Mouse (Mus musculus): ENCODE results near the gene Gpi1.
A peak's percentile ranks its signal among the peaks of the same experiment; 100 is the strongest.
"Not testable (repeated sequence)": the region's sequence is repeated elsewhere in the genome, so short reads cannot be mapped to it uniquely, and the experiment has no call there.

Gpi1 gene

DNA sequence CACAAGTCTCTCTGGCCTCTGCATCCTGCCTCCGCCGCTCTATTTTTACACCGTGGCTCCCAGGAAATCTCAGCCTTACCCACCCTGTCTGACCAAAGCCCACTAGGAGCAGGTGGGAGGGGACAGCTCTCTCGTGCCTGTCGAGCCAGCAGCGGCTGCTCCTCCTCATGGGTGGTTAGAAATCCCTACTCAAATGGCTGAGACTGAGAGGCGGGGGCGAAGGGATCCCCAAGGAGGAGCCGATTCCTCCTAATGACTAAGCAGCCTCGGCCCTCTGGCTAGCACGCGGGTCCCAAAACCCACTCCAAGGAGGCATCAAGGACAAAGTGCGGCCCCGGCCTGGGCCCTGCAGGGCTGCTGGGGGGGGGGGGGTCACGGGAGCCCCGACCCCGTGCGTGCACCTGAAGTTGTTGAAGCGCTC, 435 bp downstream of the Gpi1 start:
- ATAC-seq (ENCODE audit: low TSS enrichment) = peak; percentile 21; the same call in 1 of the 2 replicates

DNA sequence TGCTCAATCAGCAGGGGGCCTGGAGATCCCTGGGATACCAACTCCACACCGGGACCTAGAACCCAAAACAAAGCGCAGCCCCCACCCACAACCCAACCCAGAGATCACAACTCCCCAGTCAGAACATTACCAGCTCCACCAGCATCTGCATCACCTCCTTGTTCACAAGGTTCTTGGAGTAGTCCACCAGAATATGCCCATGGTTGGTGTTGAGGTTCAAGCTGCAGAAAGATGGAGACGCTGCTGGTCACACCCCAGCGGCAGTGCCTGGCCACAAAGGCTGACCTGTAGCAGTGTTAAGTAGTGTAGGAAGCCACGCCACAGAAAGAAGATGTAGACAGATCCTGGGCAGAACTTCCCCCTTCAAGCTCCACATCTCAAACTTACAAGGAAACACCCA, 983 bp downstream of the Gpi1 start:
- no peak for ATAC-seq (ENCODE audit: low TSS enrichment)

GRCm38 (mm10) chr7:34228641-34229040, 1.5 kb downstream of the Gpi1 start:
- no peak for ATAC-seq (ENCODE audit: low TSS enrichment)

GRCm38 (mm10) chr7:34226846-34227245, 3.3 kb downstream of the Gpi1 start:
- ATAC-seq (ENCODE audit: low TSS enrichment) = no peak

- ATAC-seq (ENCODE audit: low TSS enrichment) = peak; percentile 53
Observed at GRCm38 (mm10) chr7:34226086-34226485, 4.0 kb downstream of the Gpi1 start.

DNA sequence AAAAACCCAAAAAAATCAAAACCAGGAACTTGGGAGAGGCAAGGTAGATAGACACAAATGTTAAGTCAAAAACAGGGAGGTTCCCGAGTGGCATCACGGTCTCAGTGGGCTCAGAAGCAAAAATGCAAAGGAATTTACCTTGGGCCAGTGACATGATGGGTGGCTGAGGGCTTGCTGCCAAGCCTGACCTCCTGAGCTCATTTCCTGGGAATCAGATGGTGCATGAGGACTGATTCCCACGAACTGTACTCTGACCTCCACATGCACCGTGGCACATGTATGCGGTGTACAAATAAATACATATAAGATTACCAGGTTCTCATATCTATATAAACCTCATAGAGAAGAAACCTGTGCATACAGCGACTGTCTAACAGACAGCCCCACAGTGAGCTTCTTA, 5.8 kb downstream of the Gpi1 start:
- no peak for ATAC-seq (ENCODE audit: low TSS enrichment)

- no peak for ATAC-seq (ENCODE audit: low TSS enrichment)
Observed at GRCm38 (mm10) chr7:34222340-34222739, 7.8 kb downstream of the Gpi1 start.

DNA sequence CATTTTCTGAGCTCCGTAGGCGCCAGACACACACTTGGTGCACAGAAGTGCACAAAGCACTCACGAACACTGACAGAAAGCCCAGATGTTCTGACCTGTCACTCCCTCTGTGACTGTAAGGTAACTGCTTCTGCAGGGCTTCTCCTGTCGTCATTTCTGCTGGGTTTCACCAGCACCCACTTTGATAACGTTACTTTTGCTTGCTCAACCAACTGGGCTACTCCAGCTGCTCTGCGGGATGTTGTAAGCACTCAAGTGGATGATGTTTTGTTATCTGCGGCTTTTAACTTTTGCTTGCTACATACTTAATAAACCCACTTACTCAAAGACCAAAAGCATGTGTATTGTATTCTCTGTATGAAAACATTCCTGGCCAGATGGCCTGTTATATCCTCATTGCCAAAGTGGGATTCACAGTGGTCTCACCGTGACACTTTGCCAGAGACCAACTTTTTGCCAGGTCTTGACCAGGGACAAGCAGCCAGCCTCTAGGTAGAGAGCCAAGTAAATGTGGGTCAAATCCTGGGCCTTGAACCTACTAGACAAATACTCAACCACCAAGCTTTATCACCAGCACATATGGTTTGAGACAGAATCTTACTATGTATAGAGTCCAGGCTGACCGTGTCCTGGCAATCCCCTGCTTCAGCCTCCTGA, 8.4 kb downstream of the Gpi1 start:
- ATAC-seq (ENCODE audit: low TSS enrichment) = no peak

- no peak for ATAC-seq (ENCODE audit: low TSS enrichment)
Observed at GRCm38 (mm10) chr7:34218496-34218895, 11.6 kb downstream of the Gpi1 start.

- ATAC-seq (ENCODE audit: low TSS enrichment) = no peak
Observed at GRCm38 (mm10) chr7:34216474-34216873, 13.7 kb downstream of the Gpi1 start.

DNA sequence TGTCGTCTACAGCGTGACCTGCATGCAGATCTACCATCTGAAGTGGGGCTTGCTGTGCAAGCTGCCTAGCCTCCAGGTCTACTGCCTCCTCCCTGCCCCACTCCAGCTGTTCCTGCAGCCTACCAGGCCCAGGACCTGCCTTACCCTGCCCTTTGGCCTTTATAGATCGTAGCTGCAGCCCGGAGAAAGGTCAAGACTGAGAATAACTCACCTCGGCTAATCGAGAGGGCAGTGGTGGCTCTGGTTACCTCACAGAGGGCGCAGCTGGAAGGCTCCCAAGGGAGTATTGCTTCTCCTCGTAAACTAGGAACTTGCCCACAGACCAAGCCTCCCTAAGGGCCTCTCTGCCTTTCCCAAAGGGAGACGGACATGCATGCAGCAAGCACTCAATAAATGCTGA, 14.7 kb downstream of the Gpi1 start:
- ATAC-seq (ENCODE audit: low TSS enrichment) = no peak

DNA sequence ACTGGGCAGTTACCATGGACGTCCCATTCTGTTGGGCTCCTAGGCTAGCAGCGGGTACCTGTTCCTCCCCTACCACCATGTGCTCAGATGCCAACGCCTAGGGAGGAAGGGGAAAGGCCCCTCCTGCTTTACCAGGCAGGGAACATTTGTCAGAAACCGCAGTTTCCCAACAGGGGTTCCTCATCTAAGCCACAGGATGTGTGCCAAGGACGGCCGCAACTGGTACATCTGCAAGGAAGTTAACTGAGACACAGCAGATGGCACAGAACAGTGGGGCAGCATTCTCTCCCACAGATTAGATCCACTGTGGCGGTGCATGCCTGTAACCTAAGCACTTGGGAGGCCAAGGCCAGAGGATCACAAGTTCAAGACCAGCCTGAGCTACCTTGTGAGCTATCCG, 15.5 kb downstream of the Gpi1 start:
- ATAC-seq (ENCODE audit: low TSS enrichment) = no peak

DNA sequence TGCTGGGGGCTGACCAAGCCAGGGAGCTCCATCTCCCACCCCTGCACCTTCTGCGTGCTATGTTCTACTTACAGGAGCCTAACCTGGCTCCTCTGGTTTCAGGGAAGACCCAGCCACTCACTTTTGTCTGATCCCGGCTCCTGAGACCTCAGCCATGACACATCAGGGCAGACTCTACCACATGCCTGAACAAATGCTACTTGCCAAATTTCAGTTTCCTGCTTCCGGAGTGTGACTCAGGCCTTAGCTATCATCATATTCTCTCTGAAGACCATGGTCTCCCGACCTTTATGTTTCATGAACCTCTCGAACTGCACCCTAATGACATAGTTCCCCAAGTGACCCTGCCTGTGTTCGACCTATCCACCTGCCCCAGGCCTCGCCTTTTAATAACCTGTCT, 16.9 kb downstream of the Gpi1 start:
- no peak for ATAC-seq (ENCODE audit: low TSS enrichment)

GRCm38 (mm10) chr7:34208027-34208745, 21.9 kb downstream of the Gpi1 start:
- ATAC-seq (ENCODE audit: low TSS enrichment) = no peak

GRCm38 (mm10) chr7:34206331-34206730, 23.8 kb downstream of the Gpi1 start:
- ATAC-seq (ENCODE audit: low TSS enrichment) = no peak

- not testable (repeated sequence) for ATAC-seq (ENCODE audit: low TSS enrichment)
Observed at GRCm38 (mm10) chr7:34202147-34202546, 28.0 kb downstream of the Gpi1 start.

DNA sequence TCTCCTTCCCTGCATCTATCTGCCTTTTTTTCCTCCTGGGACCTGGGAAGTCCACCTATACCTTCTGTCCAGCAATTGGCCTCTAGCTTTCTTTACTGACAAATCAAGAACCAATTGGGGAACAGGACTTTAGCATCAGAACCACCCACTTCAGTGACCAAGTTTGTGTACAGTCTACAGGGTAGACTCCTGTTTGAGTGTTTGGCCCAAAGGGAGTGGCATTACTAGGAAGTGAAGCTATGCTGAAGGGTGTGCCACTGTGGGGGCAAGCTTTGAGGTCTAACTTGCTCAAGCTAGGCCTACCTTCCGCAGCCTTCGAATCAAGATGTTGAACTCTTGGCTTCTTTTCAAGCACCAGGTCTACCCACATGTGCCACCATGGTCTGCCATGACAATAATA, 29.3 kb downstream of the Gpi1 start:
- ATAC-seq (ENCODE audit: low TSS enrichment) = no peak

GRCm38 (mm10) chr7:34198346-34198745, 31.8 kb downstream of the Gpi1 start:
- 0 out of 2 replicates have a peak, but pooled peaks have one; percentile 14 for ATAC-seq (ENCODE audit: low TSS enrichment)

DNA sequence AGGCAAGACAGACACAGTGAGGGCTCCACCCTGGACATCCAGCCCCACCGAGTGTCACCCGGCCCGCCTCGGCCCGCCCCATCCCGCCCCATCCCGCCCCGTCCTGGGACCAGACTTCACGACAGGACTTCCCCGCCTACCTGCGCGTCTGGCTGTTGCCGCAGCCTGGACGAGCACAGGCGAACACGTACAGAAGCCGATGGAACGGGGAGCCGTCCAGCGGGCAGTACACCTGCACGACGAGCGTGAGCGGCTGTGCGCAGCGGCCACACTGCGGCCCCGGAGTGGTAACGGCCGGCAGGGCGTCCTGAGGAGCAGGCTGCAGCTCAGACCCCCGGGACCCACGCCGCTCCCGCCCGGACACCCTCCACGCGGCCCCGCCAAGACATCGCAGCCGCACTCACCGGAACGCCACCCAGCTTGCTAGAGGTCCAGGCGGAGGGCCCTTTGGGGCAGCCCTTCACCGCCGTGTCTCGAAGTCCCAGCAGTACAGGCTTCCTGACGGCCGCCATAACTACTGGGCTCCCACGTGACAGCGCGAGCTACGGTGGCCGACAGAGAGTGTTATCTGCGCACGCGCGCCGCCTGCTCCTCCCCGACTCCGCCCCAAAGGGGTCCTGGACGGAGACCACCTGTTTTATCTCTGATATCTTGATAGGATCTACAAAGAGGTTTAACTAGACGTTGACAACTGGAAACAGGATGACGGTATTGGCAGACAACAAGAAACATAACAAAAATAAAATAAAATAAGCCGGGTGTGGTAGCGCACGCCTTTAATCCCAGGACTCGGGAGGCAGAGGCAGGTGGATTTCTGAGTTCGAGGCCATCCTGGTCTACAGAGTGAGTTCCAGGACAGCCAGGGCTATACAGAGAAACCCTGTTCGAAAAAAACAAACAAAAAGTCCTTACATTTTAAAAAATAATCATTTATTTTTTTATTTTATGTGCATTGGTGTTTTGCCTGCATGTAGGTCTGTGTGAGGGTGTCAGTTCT, 33.7 kb downstream of the Gpi1 start, which contains the start of gene Pdcd2l:
Gene Pdcd2l (minus strand): TSS at position 530 of the 997 bp plus-strand sequence.
- peak; percentile 93 for ATAC-seq (ENCODE audit: low TSS enrichment)

- no peak for ATAC-seq (ENCODE audit: low TSS enrichment)
Observed at GRCm38 (mm10) chr7:34195632-34196031, 34.5 kb downstream of the Gpi1 start.

GRCm38 (mm10) chr7:34192825-34193224, 37.3 kb downstream of the Gpi1 start:
- no peak for ATAC-seq (ENCODE audit: low TSS enrichment)

DNA sequence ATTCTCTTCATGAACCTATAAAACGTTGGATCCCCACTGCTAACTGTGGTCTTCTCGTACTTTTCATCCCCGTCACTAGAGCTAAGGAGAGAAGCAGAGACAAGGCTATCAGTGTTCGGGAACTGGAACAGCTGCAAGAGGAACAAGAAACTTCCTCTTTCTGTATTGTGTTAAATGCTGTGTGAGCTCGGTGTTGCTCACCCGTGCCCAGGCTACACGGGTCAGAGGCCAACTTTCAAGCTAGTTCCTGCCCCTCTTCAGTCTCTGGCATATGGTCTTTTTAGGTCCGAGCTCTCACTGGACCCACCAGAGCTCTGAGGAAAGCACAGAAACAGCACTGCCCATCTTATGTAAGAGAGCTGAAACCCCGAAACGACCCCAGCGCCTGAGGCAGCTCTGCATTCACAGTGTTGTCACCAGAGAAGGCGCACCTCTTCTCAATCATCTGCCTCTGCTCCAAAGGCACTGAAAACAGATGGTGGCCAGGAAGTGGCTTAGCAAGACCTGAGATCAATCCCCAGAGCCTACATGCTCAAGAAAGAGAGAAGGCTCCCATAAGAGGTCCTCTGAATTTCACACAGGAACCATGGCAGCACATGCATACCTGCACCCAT, 40.7 kb downstream of the Gpi1 start:
- ATAC-seq (ENCODE audit: low TSS enrichment) = no peak; the same call in 1 of the 2 replicates

Data from frontal cortex, adult (tissue).